Mouse (Mus musculus) forebrain, postnatal 0 days (tissue): ENCODE data around the gene Mrgprg. TPM values are rescaled to one million over a fixed set of nuclear protein-coding genes. Genes with fewer than 3 reads are reported as not detected.

Experiments used
- ATAC-seq: fragments of 200-750 bp; cut with Nextera tagmentation; 2 replicates; pipeline ENCODE4 v1.8.0; 2017; ENCODE audit warnings: mild to moderate bottlenecking, moderate library complexity
- DNase-seq: peaks from one replicate; pipeline ENCODE4 v3.0.0-alpha.2; 2015
- H3K27ac ChIP-seq: fragments of 300-500 bp; sonication (generic); 2 replicates; pipeline ENCODE4 v1.5.1; 2014; ENCODE audit warnings: low read depth, mild to moderate bottlenecking, antibody characterized with exemption, low read length, moderate library complexity, mixed read lengths
- H3K27me3 ChIP-seq: fragments of 300-500 bp; sonication (generic); 2 replicates; pipeline ENCODE4 v1.6.1; 2014; ENCODE audit warnings: mild to moderate bottlenecking, low read length, mixed read lengths; ENCODE audit not compliant: insufficient read depth
- H3K36me3 ChIP-seq: fragments of 300-500 bp; sonication (generic); 2 replicates; pipeline ENCODE4 v1.6.1; 2014; ENCODE audit warnings: mild to moderate bottlenecking, moderate library complexity; ENCODE audit not compliant: insufficient read depth
- H3K4me1 ChIP-seq: fragments of 300-500 bp; sonication (generic); 2 replicates; pipeline ENCODE4 v1.6.1; 2014; ENCODE audit warnings: antibody characterized with exemption; ENCODE audit not compliant: insufficient read depth
- H3K4me2 ChIP-seq: fragments of 300-500 bp; sonication (generic); 2 replicates; pipeline ENCODE4 v1.6.1; 2014; ENCODE audit warnings: low read depth, mild to moderate bottlenecking, moderate library complexity
- H3K4me3 ChIP-seq: fragments of 300-500 bp; sonication (generic); 2 replicates; pipeline ENCODE4 v1.5.1; 2014; ENCODE audit warnings: low read depth, low read length, mixed read lengths
- H3K9ac ChIP-seq: fragments of 300-500 bp; sonication (generic); 2 replicates; pipeline ENCODE4 v1.6.1; 2014; ENCODE audit warnings: mild to moderate bottlenecking
- H3K9me3 ChIP-seq: fragments of 300-500 bp; sonication (generic); 2 replicates; pipeline ENCODE4 v1.6.1; 2016; ENCODE audit warnings: low read length
- CTCF ChIP-seq: sonication (generic); IDR thresholded peaks from 2 replicates; pipeline ENCODE4 v1.5.1; 2016; ENCODE audit warnings: antibody characterized with exemption, control low read depth, low read depth
- WGBS: fragments of 180-500 bp; shearing (Covaris S2); extraction: QIAGEN DNeasy Blood & Tissue Kit; methylation state at CpG from one replicate; pipeline ENCODE4 v1.1.7; 2014; 5-methylcytosine and 5-hydroxymethylcytosine counted together
- polyA plus RNA-seq: library from polyadenylated mRNA; unstranded; fragments of >200 nt; fragmentation: Nextera tagmentation; extraction: Ambion mirVana; gene quantifications from 2 replicates; pipeline ENCODE4 v1.2.1, GENCODE M21; 2015
- total RNA-seq: library from RNA; depleted of rRNA; stranded (reverse); fragments of >200 nt; gene quantifications from 2 replicates; pipeline ENCODE4 v1.2.3, GENCODE M21; 2014

The Mrgprg gene
- total and polyA plus RNA-seq, 2 experiments from 2014 or later, result not detected

- Histone ChIP-seq H3K4me3 (no peak overlapping the region), H3K9me3 (no peaks in the 10 kb centered on the region), H3K4me1 (no peaks in the 10 kb centered on the region), H3K9ac (no peak overlapping the region), H3K27me3 (no peaks in the 10 kb centered on the region), H3K36me3 (no peaks in the 10 kb centered on the region), H3K4me2 (no peak overlapping the region), H3K27ac (no peak overlapping the region)
- no peak for TF ChIP-seq CTCF
- DNase-seq (no peak), ATAC-seq (no peak)
- 77% methylated on average over 3 of the region's 3 CpGs for WGBS
Measured at GRCm38 (mm10) chr7:143749045-143749444, 17.7 kb downstream of the Mrgprg start.

DNA sequence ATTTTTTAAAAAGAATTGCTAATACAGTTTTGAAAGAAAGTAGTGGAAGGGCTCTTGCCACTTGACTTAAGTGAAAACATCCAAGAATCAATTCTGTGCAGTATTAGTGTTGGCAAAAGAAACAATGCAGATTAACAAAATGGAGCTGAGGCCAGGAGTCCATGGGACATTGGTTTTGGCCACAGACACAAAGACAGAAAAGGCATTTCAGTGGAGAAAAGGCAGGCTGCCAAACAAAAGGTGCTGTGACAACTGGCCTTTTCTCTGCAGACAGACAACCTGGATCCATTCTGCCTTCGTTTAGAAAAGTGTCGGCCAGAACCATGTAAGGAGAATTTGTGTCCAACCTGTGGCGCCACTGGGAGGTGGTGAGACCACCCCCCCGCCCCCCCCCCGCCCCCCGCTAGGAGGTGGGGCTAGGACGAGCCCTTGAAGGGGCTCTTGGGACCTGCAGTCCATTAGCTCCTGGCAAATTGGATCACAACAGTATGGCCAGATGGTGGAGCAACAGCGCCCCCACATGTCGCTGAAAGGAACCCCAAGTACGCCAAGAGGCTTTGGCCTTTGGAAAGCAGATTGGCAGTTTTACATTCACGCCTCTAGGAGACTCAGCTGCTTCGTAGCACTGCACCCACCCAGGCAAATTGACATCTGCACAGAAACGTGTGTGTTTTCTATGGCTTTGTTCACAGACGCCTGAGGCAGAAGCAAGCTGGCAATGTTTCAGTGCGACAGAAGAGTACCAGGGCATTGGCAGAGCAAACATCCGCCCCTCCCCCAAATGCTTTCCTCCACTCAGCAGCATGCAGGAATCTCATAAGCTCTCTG, 18.5 kb downstream of the Mrgprg start:
- ATAC-seq (peak; percentile 96), DNase-seq (peak; percentile 95)
- 1% methylated on average over 16 of the region's 16 CpGs for WGBS
- H3K36me3 ChIP-seq, result no peaks in the 10 kb centered on the region
- no peaks in the 10 kb centered on the region for H3K4me1 ChIP-seq
- H3K4me3 ChIP-seq, result peak overlapping the region; percentile 21
- peak; percentile 93 for TF ChIP-seq CTCF
- no peaks in the 10 kb centered on the region for H3K27me3 ChIP-seq
- H3K9me3 ChIP-seq, result no peaks in the 10 kb centered on the region
- peak overlapping the region; percentile 29; the same call in 1 of the 2 replicates for H3K27ac ChIP-seq
- peak overlapping the region; percentile 41 for H3K4me2 ChIP-seq
- 0 out of 2 replicates have a peak overlapping the region, but pooled peaks have one; percentile 35 for H3K9ac ChIP-seq

- WGBS, result 33% methylated on average over 2 of the region's 2 CpGs
- Histone ChIP-seq H3K9ac (peak overlapping the region; percentile 93), H3K4me3 (peak overlapping the region; percentile 81), H3K27me3 (no peaks in the 10 kb centered on the region), H3K9me3 (no peaks in the 10 kb centered on the region), H3K27ac (peak overlapping the region; percentile 81), H3K4me2 (peak overlapping the region; percentile 77), H3K36me3 (no peaks in the 10 kb centered on the region), H3K4me1 (peaks cover 22% of the 10 kb centered on the region)
- no peak for DNase-seq
- no peak for TF ChIP-seq CTCF
- peak; percentile 14 for ATAC-seq
Measured at GRCm38 (mm10) chr7:143740653-143741052, 26.1 kb downstream of the Mrgprg start.

DNA sequence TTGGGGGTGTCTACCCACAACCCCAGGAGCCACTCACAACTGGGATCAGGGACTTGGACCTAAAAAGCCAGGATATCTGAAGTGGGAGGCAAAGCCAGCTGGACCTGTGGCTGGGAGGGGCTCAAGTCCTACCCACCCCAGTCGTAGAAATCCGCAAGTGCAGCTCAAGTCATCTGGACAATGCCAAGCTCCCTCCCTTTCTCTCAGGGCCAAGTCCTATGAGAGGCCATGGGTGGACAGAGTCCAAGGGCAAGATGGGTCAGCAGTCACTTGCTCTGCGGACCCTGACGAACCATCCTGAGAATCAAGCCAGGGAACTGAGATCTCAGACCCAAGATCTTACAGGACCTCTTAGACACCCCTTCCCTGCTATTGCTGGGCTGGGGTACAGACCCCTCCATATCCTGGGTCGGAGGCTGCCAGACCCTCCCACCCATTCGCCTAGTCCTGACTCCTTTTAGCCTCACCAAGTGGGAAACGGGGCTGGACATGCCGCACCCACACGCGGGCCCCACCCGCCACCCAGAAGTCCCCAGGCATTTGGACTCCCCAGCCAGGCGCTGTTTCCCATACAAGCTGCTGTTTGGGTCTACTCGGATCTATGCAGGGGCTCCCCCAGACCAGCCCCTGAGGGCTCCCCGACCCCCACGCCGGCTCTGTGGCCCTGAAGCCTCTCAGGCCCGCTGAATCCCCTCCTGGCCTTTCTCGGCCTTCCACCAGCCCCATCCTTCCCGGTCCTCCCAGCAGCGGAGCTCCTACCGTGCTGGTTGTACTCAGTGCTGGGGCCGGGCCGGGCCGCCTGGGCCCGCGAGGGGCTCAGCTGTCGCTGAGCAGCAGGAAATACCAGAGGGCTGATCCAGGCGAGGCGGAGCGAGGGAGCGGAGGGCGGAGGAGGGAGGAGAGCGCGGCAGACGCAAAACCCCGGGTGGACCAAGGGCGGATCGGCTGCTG, 27.0 kb downstream of the Mrgprg start:
- peak overlapping the region; percentile 93 for H3K9ac ChIP-seq
- peak overlapping the region; percentile 81 for H3K4me3 ChIP-seq
- peak; percentile 96 for ATAC-seq
- H3K36me3 ChIP-seq, result no peaks in the 10 kb centered on the region
- H3K4me2 ChIP-seq, result peak overlapping the region; percentile 77
- no peak for TF ChIP-seq CTCF
- peak; percentile 87 for DNase-seq
- H3K27ac ChIP-seq, result peak overlapping the region; percentile 81
- no peaks in the 10 kb centered on the region for H3K9me3 ChIP-seq
- H3K27me3 ChIP-seq, result no peaks in the 10 kb centered on the region
- 5% methylated on average over 38 of the region's 38 CpGs for WGBS
- peaks cover 22% of the 10 kb centered on the region for H3K4me1 ChIP-seq

DNA sequence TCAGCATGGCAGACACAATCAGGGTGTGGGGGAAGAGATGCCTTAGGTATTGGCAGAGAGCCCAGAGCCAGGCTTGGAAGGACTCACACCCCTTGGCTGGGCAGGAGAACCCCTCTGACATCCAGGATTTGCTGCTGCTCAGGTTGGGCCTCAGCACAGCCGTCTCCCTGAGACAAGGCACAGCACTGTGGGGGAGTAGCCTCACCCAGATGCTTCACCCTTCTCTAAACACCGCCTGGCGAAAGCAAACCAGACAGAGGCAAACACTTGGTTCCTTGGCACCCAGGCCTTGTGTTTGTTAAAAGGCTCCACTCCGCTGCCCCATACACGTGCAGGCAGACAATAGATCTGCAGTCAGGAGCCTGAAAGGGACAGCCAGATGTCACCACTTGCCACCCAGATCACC, 28.2 kb downstream of the Mrgprg start:
- 14% methylated on average over 5 of the region's 5 CpGs for WGBS
- Histone ChIP-seq H3K36me3 (no peaks in the 10 kb centered on the region; the same call in 1 of the 2 replicates), H3K9me3 (no peaks in the 10 kb centered on the region), H3K9ac (peak overlapping the region; percentile 93), H3K4me1 (peaks cover 22% of the 10 kb centered on the region), H3K4me2 (peak overlapping the region; percentile 77), H3K27ac (peak overlapping the region; percentile 81), H3K4me3 (peak overlapping the region; percentile 81), H3K27me3 (no peaks in the 10 kb centered on the region)
- peak; percentile 57 for DNase-seq
- TF ChIP-seq CTCF, result no peak
- ATAC-seq, result peak; percentile 10; the same call in 1 of the 2 replicates

DNA sequence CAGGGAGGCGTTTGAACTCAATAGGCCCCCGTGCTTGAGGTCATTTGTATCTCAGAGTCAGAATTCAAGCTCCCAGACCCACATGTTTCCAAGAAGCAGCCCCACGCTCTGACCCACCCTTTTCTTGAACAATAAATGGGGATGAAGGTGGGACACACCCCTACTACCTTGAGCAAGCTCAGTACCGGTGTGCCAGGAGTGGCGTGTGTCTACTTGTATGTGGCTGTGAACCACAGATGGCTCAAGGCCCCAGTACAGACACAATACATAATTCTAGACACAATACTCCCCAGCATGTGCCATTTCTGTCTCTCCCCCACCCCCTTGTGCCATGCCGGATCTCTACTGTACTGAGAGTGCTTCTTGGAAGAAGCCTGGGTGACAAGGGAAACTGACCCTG, 28.6 kb downstream of the Mrgprg start:
- TF ChIP-seq CTCF, result no peak
- Histone ChIP-seq H3K36me3 (no peaks in the 10 kb centered on the region; the same call in 1 of the 2 replicates), H3K4me3 (peak overlapping the region; percentile 81), H3K4me1 (peaks cover 22% of the 10 kb centered on the region), H3K4me2 (peak overlapping the region; percentile 77), H3K27ac (peak overlapping the region; percentile 81), H3K9ac (peak overlapping the region; percentile 93), H3K27me3 (no peaks in the 10 kb centered on the region), H3K9me3 (no peaks in the 10 kb centered on the region)
- WGBS, result 56% methylated on average over 6 of the region's 6 CpGs
- no peak for DNase-seq
- peak; percentile 24; the same call in 1 of the 2 replicates for ATAC-seq
